Mouse (Mus musculus): Measurements from ENCODE around the gene Lpar3.

Lpar3 gene

GRCm38 (mm10) chr3:146220776-146221486 is at the start of gene Lpar3:
Gene Lpar3 (plus strand): TSS chr3:146220963.
- peak; percentile 80 for DNase-seq (ENCODE audit: low spot score)

GRCm38 (mm10) chr3:146173030-146173429 is 47.7 kb upstream of the Lpar3 start:
- DNase-seq (ENCODE audit: low spot score), result no peak

GRCm38 (mm10) chr3:146174215-146174614 is 46.5 kb upstream of the Lpar3 start:
- no peak for DNase-seq (ENCODE audit: low spot score)

DNA sequence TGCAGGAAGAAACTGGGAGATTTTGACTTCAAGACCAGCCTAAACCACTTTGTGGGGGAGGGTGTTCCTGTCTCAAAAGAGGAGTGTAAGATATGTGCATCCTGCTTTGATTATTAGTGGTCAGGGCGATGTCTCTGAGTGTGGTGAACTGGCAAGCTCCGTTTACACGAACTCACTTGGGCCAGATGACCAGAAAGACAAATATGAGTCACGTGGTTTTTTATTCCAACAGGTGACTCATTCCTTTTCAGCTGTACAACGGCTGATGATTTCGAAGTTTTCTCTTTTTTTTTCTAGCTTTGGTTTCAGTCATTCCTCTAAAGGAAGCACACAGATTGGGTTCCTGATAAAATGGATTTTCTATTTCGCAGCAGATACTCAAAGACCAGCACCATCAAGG is 43.5 kb upstream of the Lpar3 start:
- no peak for DNase-seq (ENCODE audit: low spot score)

GRCm38 (mm10) chr3:146177748-146178582 is 42.8 kb upstream of the Lpar3 start:
- peak; percentile 73 for DNase-seq (ENCODE audit: low spot score)

GRCm38 (mm10) chr3:146180341-146180740 is 40.4 kb upstream of the Lpar3 start:
- DNase-seq (ENCODE audit: low spot score), result no peak

GRCm38 (mm10) chr3:146180986-146181385 is 39.8 kb upstream of the Lpar3 start:
- peak; percentile 45 for DNase-seq (ENCODE audit: low spot score)

DNA sequence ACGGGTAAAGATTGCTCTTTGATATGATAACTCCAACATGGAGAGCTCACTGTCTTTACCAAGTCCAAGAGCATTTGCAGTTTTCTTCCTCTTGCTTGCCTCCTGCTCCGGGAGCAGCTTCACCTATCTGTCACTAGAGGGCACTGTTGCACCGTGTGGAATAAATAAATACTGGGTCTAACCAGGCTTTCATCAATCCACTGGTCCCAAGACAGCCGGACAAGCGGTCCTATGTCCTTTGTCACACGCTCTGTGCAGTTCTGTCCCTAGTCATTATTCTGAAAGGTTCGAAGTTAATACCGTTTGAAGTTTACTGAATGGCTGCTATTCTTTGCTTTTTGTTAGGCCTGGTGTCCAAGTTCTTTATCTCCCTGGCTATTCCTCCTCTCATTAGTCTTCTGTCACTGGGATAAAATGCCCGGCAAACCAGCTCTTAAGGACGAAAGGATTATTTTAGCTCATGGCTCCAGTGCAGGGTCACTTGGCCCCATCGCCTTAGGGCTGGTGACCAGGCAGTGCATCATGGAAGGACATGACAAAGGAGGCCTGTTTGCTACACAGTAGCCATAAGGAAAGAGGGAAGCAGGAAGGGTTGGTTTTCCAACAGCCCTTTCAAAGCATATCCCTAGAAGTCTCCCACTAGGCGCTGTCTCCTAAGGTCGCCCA is 35.6 kb upstream of the Lpar3 start:
- peak; percentile 65 for DNase-seq (ENCODE audit: low spot score)

DNA sequence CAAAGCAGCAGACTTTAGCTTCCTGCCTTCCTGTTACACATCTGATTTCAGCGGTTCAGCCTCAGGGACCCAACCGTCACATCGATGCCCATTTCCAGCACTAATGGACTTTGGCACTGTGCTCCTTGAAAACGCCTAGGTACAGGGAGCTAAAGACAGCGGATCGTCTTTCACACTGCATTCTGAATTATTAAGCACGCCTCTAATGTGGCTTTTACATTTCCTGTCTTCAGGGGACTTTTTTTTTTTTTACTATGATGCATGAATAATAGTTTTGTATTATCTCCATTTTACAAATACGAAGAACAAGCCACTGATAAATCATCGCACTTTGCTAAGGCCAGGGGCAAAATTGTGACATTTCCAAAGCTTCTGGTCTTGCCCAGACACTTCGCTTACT is 34.7 kb upstream of the Lpar3 start:
- DNase-seq (ENCODE audit: low spot score), result no peak

GRCm38 (mm10) chr3:146189933-146190332 is 30.8 kb upstream of the Lpar3 start:
- no peak for DNase-seq (ENCODE audit: low spot score)

- DNase-seq (ENCODE audit: low spot score), result no peak
Observed at GRCm38 (mm10) chr3:146192507-146192906, 28.3 kb upstream of the Lpar3 start.

GRCm38 (mm10) chr3:146195153-146195552 is 25.6 kb upstream of the Lpar3 start:
- DNase-seq (ENCODE audit: low spot score), result no peak

- DNase-seq (ENCODE audit: low spot score), result no peak
Observed at GRCm38 (mm10) chr3:146196301-146196700, 24.5 kb upstream of the Lpar3 start.

GRCm38 (mm10) chr3:146196780-146197743 is 23.7 kb upstream of the Lpar3 start:
- no peak for DNase-seq (ENCODE audit: low spot score)

DNA sequence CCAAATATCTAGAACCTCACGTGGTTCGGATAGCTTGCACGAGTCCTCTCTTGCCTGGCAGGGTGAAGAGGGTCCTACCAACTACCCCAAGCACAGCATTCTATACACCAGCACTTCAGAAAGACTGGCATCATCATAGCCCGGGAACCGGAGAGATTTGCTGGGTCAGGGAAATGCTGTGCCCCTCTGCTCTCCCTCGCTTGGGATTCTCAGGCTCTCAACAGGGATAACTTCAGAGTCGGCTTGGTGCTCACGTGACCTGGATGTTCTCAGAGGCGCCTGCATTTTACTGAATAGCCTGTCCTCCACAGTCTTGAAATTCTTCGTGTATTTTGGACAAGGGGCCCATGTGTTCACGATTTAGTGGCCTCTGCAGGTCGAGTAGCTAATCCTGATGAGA is 23.0 kb upstream of the Lpar3 start:
- no peak for DNase-seq (ENCODE audit: low spot score)

GRCm38 (mm10) chr3:146198803-146199481 is 21.8 kb upstream of the Lpar3 start:
- no peak for DNase-seq (ENCODE audit: low spot score)

DNA sequence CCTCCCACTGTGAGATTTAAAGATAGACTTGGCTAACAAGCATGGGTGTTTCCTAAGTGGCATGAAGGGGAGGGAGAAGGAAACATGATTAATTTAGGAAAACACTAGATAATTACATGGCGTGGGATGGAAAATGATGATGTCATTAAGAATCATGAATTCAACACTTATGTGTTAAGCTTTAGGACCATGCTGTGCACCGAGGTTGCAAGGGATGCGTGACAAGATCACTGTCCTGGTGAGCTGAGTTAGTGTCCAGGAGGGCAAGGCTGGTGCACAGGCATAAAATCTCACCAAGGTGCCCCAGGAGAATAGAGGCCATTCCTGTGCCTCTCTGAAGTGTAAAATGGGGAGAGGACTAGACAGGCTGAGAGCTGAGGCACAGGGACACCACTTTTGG is 21.3 kb upstream of the Lpar3 start:
- no peak for DNase-seq (ENCODE audit: low spot score)

DNA sequence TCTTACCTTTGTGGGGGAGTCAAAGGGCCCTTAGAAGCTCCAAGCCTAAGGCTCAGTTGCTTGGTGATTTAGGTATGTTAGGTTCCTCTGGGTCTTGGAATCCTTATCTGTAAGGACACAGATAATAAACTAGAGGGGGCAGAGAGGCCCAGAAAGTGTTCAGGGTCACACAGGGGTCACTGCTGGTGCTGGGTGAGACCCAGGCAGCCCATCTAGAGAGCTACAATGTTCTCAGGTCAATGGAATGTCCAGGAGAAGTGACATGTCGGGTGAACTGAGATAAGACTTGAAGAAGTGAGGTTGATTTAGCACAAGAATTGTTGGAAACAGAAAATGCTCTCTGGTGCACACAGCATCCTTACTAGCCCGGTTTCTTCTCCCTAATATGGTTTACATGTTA is 16.4 kb upstream of the Lpar3 start:
- DNase-seq (ENCODE audit: low spot score), result no peak

DNA sequence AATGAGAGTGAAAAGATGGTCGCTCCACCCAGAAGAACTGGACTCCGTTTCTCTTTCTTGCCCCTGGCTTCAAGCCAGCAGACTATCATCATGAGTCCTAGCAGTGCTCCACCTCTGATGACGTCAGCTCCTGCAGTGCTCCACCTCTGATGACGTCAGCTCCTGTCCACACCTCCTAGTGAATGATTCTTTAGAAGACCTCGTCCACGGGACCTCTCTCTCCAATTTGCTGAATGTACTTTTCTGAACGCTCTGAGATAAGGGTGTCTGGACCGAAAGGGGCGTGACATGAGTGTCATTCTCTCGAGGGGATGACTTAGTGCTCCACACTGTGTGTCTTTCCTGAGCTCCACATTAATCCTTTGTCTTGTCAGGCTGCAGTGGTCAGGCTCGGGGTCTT is 15.5 kb upstream of the Lpar3 start:
- no peak for DNase-seq (ENCODE audit: low spot score)

DNA sequence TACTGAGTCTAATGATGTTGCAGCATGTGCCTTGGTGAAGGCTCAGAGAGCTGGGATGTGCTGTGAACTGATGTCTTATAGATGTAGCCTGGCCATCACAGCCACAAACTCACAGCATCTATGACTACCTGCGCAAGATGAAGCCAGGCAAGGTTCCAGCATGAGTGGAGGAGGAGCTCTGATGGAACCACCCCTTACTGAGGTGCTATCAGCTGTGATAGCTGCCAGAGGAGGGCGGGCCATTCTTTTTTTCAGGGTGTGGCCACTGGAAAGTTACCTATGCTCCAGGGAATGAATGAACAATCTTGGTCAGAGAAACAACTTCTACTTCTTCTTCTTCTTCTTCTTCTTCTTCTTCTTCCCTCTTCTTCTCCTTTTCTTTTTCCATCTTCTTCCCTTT is 14.1 kb upstream of the Lpar3 start:
- no peak for DNase-seq (ENCODE audit: low spot score)

DNA sequence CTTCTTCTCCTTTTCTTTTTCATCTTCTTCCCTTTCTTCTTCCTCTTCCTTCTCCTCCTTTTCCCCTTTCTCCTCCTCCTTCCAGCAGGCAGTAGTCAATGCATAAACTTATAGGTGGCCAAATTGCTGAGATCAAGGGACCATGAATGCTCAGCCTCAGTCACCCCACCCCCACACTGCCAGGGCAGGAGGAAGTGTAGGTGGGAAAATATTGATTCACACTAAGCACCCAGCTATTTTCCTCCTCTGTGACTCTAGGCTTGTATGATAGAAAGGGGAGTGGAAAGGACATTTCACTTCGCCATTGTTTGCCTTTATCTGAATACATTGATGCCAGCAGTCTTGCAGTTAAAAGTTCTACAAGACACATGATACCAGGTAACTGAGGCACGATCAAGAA is 13.3 kb upstream of the Lpar3 start:
- DNase-seq (ENCODE audit: low spot score), result no peak

Data from lung, postnatal 25 days (tissue).